Mouse (Mus musculus): ENCODE measurements around the gene Ganc.

Gene Ganc

DNA sequence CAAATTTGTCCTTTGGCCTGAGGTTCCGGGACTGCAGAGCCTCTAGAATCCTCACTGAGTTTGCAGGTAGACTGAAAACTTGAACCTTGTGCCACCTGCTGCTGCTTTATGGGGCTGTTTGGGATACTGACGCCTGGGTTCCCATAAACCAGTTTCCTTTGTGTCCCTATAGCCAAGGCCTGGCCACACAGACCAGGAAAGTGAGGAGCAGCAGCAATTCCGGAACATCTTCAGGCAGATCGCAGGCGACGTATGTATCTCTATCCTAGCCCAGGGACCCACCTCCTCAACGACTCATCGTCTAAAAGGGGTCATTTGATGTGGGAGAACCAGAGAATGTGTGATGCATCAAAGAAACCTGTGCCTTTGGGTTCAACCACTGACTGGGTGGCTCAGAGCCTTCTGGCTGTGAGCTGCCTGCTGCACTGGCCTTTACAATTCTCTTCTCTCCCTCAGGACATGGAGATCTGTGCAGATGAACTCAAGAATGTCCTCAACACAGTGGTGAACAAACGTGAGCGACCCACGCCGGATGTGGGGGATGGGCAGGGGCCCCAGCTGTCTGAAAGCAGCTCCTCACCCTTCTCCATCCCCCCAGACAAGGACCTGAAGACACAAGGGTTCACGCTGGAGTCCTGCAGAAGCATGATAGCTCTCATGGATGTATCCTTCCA is 98.4 kb downstream of the Ganc start:
- DNase-seq (ENCODE audit: low spot score): peak; percentile 52

GRCm38 (mm10) chr2:120502605-120502990 is 98.9 kb downstream of the Ganc start:
- no peak for DNase-seq (ENCODE audit: low spot score)

GRCm38 (mm10) chr2:120503094-120503493 is 99.4 kb downstream of the Ganc start:
- DNase-seq (ENCODE audit: low spot score): no peak

DNA sequence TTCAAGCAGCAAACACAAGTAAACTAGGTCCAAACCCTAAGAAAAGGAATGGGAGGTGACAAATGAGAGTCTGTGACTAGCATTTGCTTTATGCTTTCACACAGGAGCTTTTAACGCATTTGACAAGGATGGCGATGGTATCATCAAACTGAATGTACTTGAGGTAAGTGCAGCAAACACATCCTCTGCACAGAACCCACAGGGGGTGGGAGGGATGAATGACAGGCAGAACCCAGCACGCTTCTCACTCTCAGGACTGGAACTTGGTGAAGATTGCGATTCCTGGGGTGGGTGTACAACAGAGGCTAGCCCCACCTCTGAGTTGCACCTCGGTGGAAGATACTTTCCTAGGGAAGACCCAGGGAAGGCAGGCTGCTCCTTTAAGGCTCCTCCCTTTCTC is 100.3 kb downstream of the Ganc start:
- no peak for DNase-seq (ENCODE audit: low spot score)
